ENCODE assay signal across 19 mouse cellular contexts in genomic region chr4:129573093-129573370, GRCm38 (mm10). TPM values are rescaled to one million over a fixed set of nuclear protein-coding genes. Genes with fewer than 3 reads are reported as not detected.
A peak's percentile ranks its signal among the peaks of the same experiment; 100 is the strongest.
DNase-seq lines count a peak whose midpoint lies in the region; ATAC-seq and TF ChIP-seq lines count a peak whose summit lies in the region.
"Had no signal": no experiment of that assay in that cellular context is flagged by ENCODE, and none has a peak within 500 bp of the region (broad histone marks: within the 10 kb centered on the region; RNA-seq: fewer than 3 reads in every experiment).

No protein-coding gene starts in this region.

- H3K79me2 ChIP-seq in liver, adult 2 months (ENCODE audit: control insufficient read depth, insufficient read depth, low read length) = no peaks in the 10 kb centered on the region

- H3K9ac ChIP-seq in heart, embryonic 16.5 days (ENCODE audit: low read length) = no peak overlapping the region
- H3K9ac ChIP-seq in liver, adult 2 months (ENCODE audit: low read depth, low read length) = peak overlapping the region; percentile 30; the same call in 1 of the 2 replicates
- H3K9ac ChIP-seq: hindbrain, embryonic 15.5 days; intestine, embryonic 15.5 days; liver, embryonic 14.5 days had no signal

- ATAC-seq in heart, embryonic 16.5 days (replicated peaks; ENCODE audit: extremely low read depth, insufficient read depth, low FRiP score) = no peak
- ATAC-seq: intestine, embryonic 15.5 days had no signal

- peak overlapping the region; percentile 0; the same call in 1 of the 2 replicates for H3K4me3 ChIP-seq in heart, embryonic 16.5 days (ENCODE audit: low read length)
- no peak overlapping the region for H3K4me3 ChIP-seq in liver, adult 2 months (ENCODE audit: insufficient read depth, low read depth, low read length)
- H3K4me3 ChIP-seq: embryonic facial prominence, embryonic 10.5 days; hindbrain, embryonic 15.5 days; intestine, embryonic 15.5 days; midbrain, embryonic 10.5 days had no signal

- no peaks in the 10 kb centered on the region for H3K36me3 ChIP-seq in heart, embryonic 16.5 days (ENCODE audit: control insufficient read depth, insufficient read depth)
- H3K36me3 ChIP-seq in liver, adult 2 months (ENCODE audit: control insufficient read depth, insufficient read depth, low read length) = no peaks in the 10 kb centered on the region
- H3K36me3 ChIP-seq: embryonic facial prominence, embryonic 10.5 days; hindbrain, embryonic 15.5 days; intestine, embryonic 15.5 days; midbrain, embryonic 10.5 days had no signal

- 97% methylated on average over 4 of the region's 4 CpGs for WGBS in heart, embryonic 16.5 days
- WGBS in liver, adult 2 months = 79% methylated on average over 4 of the region's 4 CpGs

- no peaks in the 10 kb centered on the region for H3K27me3 ChIP-seq in heart, embryonic 16.5 days (ENCODE audit: control insufficient read depth, insufficient read depth, low read length)
- no peaks in the 10 kb centered on the region for H3K27me3 ChIP-seq in liver, adult 2 months (ENCODE audit: control insufficient read depth, insufficient read depth, low read length)
- H3K27me3 ChIP-seq: hindbrain, embryonic 15.5 days; intestine, embryonic 15.5 days had no signal

- no peak for DNase-seq in heart, adult 18-20 months
- no peak for DNase-seq in liver, adult 2 months (ENCODE audit: extremely low read depth, low read depth, low spot score)
- no peak for DNase-seq in liver
- peak; percentile 30 for DNase-seq in thymus, postnatal 14 days
- no peak for DNase-seq in thymus, postnatal 0 days (ENCODE audit: low spot score)
- DNase-seq in urinary bladder, adult 2 months (ENCODE audit: low spot score) = no peak
- DNase-seq: cerebellum, adult 9-10 months; left cerebral cortex, postnatal 4 days; right cerebral cortex, postnatal 25 days had no signal

- TF ChIP-seq CTCF in liver, adult 2 months (IDR thresholded peaks at IDR 0.05; ENCODE audit: low read depth, low read length) = no peak

- TF ChIP-seq POLR2A in liver, adult 2 months (IDR thresholded peaks at IDR 0.05; ENCODE audit: extremely low read depth, insufficient read depth, low read length) = no peak

- peak overlapping the region; percentile 26 for H3K4me2 ChIP-seq in heart, embryonic 16.5 days (ENCODE audit: low read depth, low read length)
- H3K4me2 ChIP-seq: hindbrain, embryonic 15.5 days; intestine, embryonic 15.5 days had no signal

- peak overlapping the region; percentile 2; the same call in 1 of the 2 replicates for H3K27ac ChIP-seq in heart, embryonic 16.5 days (ENCODE audit: low read length)
- peak overlapping the region; percentile 85 for H3K27ac ChIP-seq in liver, adult 2 months (replicated peaks; ENCODE audit: insufficient read depth, low read depth, low read length)
- H3K27ac ChIP-seq: embryonic facial prominence, embryonic 10.5 days; hindbrain, embryonic 15.5 days; intestine, embryonic 15.5 days; liver, embryonic 14.5 days; midbrain, embryonic 10.5 days; stomach, postnatal 0 days had no signal

- H3K9me3 ChIP-seq in heart, embryonic 16.5 days (replicated peaks; ENCODE audit: control insufficient read depth, low read length) = no peaks in the 10 kb centered on the region
- H3K9me3 ChIP-seq: embryonic facial prominence, embryonic 10.5 days; hindbrain, embryonic 15.5 days; intestine, embryonic 15.5 days; midbrain, embryonic 10.5 days had no signal

- H3K4me1 ChIP-seq in heart, embryonic 16.5 days (ENCODE audit: control insufficient read depth, insufficient read depth, low read length) = peaks cover 9% of the 10 kb centered on the region
- 0 out of 2 replicates have a peak, but pooled peaks cover 3% of the 10 kb centered on the region for H3K4me1 ChIP-seq in liver, adult 2 months (ENCODE audit: control insufficient read depth, insufficient read depth, low read length)

RNA-seq across cellular contexts. Expression of gene Lck, which starts 0.4 kb away (rescaled TPM):
- polyA plus RNA-seq in heart, embryonic 16.5 days (2015; fragmentation: Nextera tagmentation; extraction: Ambion mirVana) = 45.9 and 121 TPM in 2 replicates
- 1 to 10 TPM in 1 of 2 experiments, under 1 TPM in 1; 0.32 to 5.0 TPM for total RNA-seq in heart, adult 18-20 months (2021)
- total RNA-seq in liver, adult 2 months (2014; rRNA removed) = 0.92 and 1.1 TPM in 2 replicates
- 1.7 and 1.9 TPM in 2 replicates for polyA plus RNA-seq in liver, adult 2 months (2012; rRNA removed)
- polyA plus RNA-seq in thymus, postnatal 0 days (2015; fragmentation: Nextera tagmentation; extraction: Ambion mirVana) = 1,471 and 1,532 TPM in 2 replicates
- 2.9 and 3.7 TPM in 2 replicates for polyA plus RNA-seq in urinary bladder, adult 2 months (2012; rRNA removed)
- total RNA-seq: gastrocnemius, adult 18-20 months had no signal

RNA-seq across cellular contexts. Expression of gene Fam167b, which starts 5.3 kb away (rescaled TPM):
- polyA plus RNA-seq in heart, embryonic 16.5 days (2015; fragmentation: Nextera tagmentation; extraction: Ambion mirVana) = 5.1 and 5.7 TPM in 2 replicates
- total RNA-seq in heart, adult 18-20 months (2021) = under 1 TPM in 1 of 2 experiments, not detected in 1; 0.44 TPM
- 11.8 and 14.4 TPM in 2 replicates for total RNA-seq in liver, adult 2 months (2014; rRNA removed)
- 17.5 and 20.3 TPM in 2 replicates for polyA plus RNA-seq in liver, adult 2 months (2012; rRNA removed)
- polyA plus RNA-seq in thymus, postnatal 0 days (2015; fragmentation: Nextera tagmentation; extraction: Ambion mirVana) = 2.6 and 3.7 TPM in 2 replicates
- 4.0 and 4.7 TPM in 2 replicates for polyA plus RNA-seq in urinary bladder, adult 2 months (2012; rRNA removed)
- total RNA-seq: common myeloid progenitor, adult 5-6 weeks; gastrocnemius, adult 18-20 months; left cerebral cortex, postnatal 4 days; midbrain, postnatal 0 days had no signal
- polyA plus RNA-seq: midbrain, postnatal 0 days had no signal

RNA-seq across cellular contexts. Expression of gene Eif3i, which starts 27.4 kb away (rescaled TPM):
- polyA plus RNA-seq in heart, embryonic 16.5 days (2015; fragmentation: Nextera tagmentation; extraction: Ambion mirVana) = 178 and 180 TPM in 2 replicates
- 100 to 1,000 TPM; 114 to 126 TPM for total RNA-seq in heart, adult 18-20 months (2021)
- total RNA-seq in liver, adult 2 months (2014; rRNA removed) = 170 and 204 TPM in 2 replicates
- polyA plus RNA-seq in liver, adult 2 months (2012; rRNA removed) = 186 and 205 TPM in 2 replicates
- 325 and 333 TPM in 2 replicates for polyA plus RNA-seq in thymus, postnatal 0 days (2015; fragmentation: Nextera tagmentation; extraction: Ambion mirVana)
- polyA plus RNA-seq in urinary bladder, adult 2 months (2012; rRNA removed) = 246 and 264 TPM in 2 replicates

RNA-seq across cellular contexts. Expression of gene Tmem234, which starts 27.4 kb away (rescaled TPM):
- 148 and 152 TPM in 2 replicates for polyA plus RNA-seq in heart, embryonic 16.5 days (2015; fragmentation: Nextera tagmentation; extraction: Ambion mirVana)
- 10 to 100 TPM; 40.6 to 45.1 TPM for total RNA-seq in heart, adult 18-20 months (2021)
- total RNA-seq in liver, adult 2 months (2014; rRNA removed) = 65.6 and 67.5 TPM in 2 replicates
- polyA plus RNA-seq in liver, adult 2 months (2012; rRNA removed) = 75.8 and 93.6 TPM in 2 replicates
- polyA plus RNA-seq in thymus, postnatal 0 days (2015; fragmentation: Nextera tagmentation; extraction: Ambion mirVana) = 190 and 230 TPM in 2 replicates
- polyA plus RNA-seq in urinary bladder, adult 2 months (2012; rRNA removed) = 159 and 183 TPM in 2 replicates

RNA-seq across cellular contexts. Expression of gene Hdac1, which starts 30.5 kb away (rescaled TPM):
- polyA plus RNA-seq in heart, embryonic 16.5 days (2015; fragmentation: Nextera tagmentation; extraction: Ambion mirVana) = 123 and 139 TPM in 2 replicates
- total RNA-seq in heart, adult 18-20 months (2021) = 10 to 100 TPM; 12.5 to 17.5 TPM
- 16.8 and 20.5 TPM in 2 replicates for total RNA-seq in liver, adult 2 months (2014; rRNA removed)
- 15.8 and 18.1 TPM in 2 replicates for polyA plus RNA-seq in liver, adult 2 months (2012; rRNA removed)
- polyA plus RNA-seq in thymus, postnatal 0 days (2015; fragmentation: Nextera tagmentation; extraction: Ambion mirVana) = 310 and 317 TPM in 2 replicates
- 101 and 112 TPM in 2 replicates for polyA plus RNA-seq in urinary bladder, adult 2 months (2012; rRNA removed)

Comparison
In these comparisons a context has a peak if more than half of its experiments do, and no peak if none do; other contexts are left out.
1. RNA of gene Lck, which starts 0.4 kb away (polyA plus RNA-seq): 1,471 to 1,532 TPM in thymus, postnatal 0 days and 45.9 to 121 TPM in heart, embryonic 16.5 days; 2.9 to 3.7 TPM in urinary bladder, adult 2 months and 1.7 to 1.9 TPM in liver, adult 2 months; every median in the first group is over 10 times any median in the second.